Mouse (Mus musculus) lung, postnatal 0 days (tissue): ENCODE measurements around the gene Tepsin. TPM values are rescaled to one million over a fixed set of nuclear protein-coding genes. Genes with fewer than 3 reads are reported as not detected.

ENCODE experiments used
- ATAC-seq: fragments of 200-750 bp; cut with Nextera tagmentation; 2 replicates; pipeline ENCODE4 v1.8.0; 2017; ENCODE audit warnings: moderate library complexity
- DNase-seq: peaks from one replicate; pipeline ENCODE4 v3.0.0-alpha.2; 2016; ENCODE audit warnings: low spot score
- H3K27ac ChIP-seq: fragments of 300-500 bp; sonication (generic); 2 replicates; pipeline ENCODE4 v1.5.1; 2014; ENCODE audit warnings: antibody characterized with exemption, mild to moderate bottlenecking, low read length, mixed read lengths
- H3K27me3 ChIP-seq: fragments of 300-500 bp; sonication (generic); replicated peaks from 2 replicates; pipeline ENCODE4 v1.6.1; 2014; ENCODE audit warnings: low read length, mixed read lengths; ENCODE audit not compliant: insufficient read depth
- H3K36me3 ChIP-seq: fragments of 300-500 bp; sonication (generic); 2 replicates; pipeline ENCODE4 v1.6.1; 2014; ENCODE audit warnings: low read length, mixed read lengths; ENCODE audit not compliant: insufficient read depth
- H3K4me1 ChIP-seq: fragments of 300-500 bp; sonication (generic); 2 replicates; pipeline ENCODE4 v1.6.1; 2014; ENCODE audit warnings: antibody characterized with exemption, low read depth, low read length, mixed read lengths; ENCODE audit not compliant: insufficient read depth
- H3K4me2 ChIP-seq: fragments of 300-500 bp; sonication (generic); replicated peaks from 2 replicates; pipeline ENCODE4 v1.6.1; 2014; ENCODE audit warnings: low read depth, mild to moderate bottlenecking, low read length, moderate library complexity, mixed read lengths
- H3K4me3 ChIP-seq: fragments of 300-500 bp; sonication (generic); 2 replicates; pipeline ENCODE4 v1.5.1; 2014; ENCODE audit warnings: low read depth, low read length
- H3K9ac ChIP-seq: fragments of 300-500 bp; sonication (generic); replicated peaks from 2 replicates; pipeline ENCODE4 v1.6.1; 2014; ENCODE audit warnings: low read depth, mild to moderate bottlenecking
- H3K9me3 ChIP-seq: fragments of 300-500 bp; sonication (generic); 2 replicates; pipeline ENCODE4 v1.6.1; 2016; ENCODE audit warnings: low read length, mixed read lengths
- CTCF ChIP-seq: IDR thresholded peaks from 2 replicates; pipeline ENCODE4 v1.5.1; 2016; ENCODE audit warnings: antibody characterized with exemption, mild to moderate bottlenecking
- EP300 ChIP-seq: IDR thresholded peaks from 2 replicates; pipeline ENCODE4 v1.6.1; 2016; ENCODE audit warnings: antibody characterized with exemption, mild to moderate bottlenecking, control low read depth
- WGBS: fragments of 180-500 bp; shearing (Covaris S2); extraction: QIAGEN DNeasy Blood & Tissue Kit; methylation state at CpG from one replicate; pipeline ENCODE4 v1.1.7; 2014; 5-methylcytosine and 5-hydroxymethylcytosine counted together
- polyA plus RNA-seq: library from polyadenylated mRNA; unstranded; fragments of >200 nt; fragmentation: Nextera tagmentation; extraction: Ambion mirVana; gene quantifications from 2 replicates; pipeline ENCODE4 v1.2.1, GENCODE M21; 2015

The Tepsin gene
- polyA plus RNA-seq, 1 experiment from 2014 or later: 8.2 TPM

DNA sequence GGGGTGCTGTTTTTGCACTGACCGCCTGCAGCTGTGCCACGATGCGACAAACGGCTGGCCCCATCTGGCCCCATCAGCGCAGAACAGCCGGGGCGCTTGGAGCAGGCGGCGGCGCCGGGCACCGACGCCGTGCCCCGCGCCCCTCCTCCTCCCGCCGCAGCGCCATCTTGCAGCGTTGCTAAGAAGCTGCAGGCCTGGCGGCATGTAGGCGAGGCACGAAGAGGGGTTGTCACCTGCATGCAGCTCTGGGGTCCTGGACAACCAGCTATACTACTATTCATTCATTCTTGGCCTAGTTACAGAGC lies 50.3 kb downstream of the Tepsin start:
- Histone ChIP-seq H3K9ac (no peak overlapping the region; the same call in 1 of the 2 replicates), H3K27ac (no peak overlapping the region), H3K36me3 (no peaks in the 10 kb centered on the region), H3K4me3 (no peak overlapping the region), H3K27me3 (peaks cover 22% of the 10 kb centered on the region), H3K9me3 (no peaks in the 10 kb centered on the region), H3K4me1 (peaks cover 8% of the 10 kb centered on the region; the same call in 1 of the 2 replicates), H3K4me2 (no peak overlapping the region)
- DNase-seq: peak; percentile 11
- no peak for ATAC-seq
- TF ChIP-seq EP300 (no peak), CTCF (peak; percentile 41)
- WGBS: 17% methylated on average over 23 of the region's 23 CpGs

DNA sequence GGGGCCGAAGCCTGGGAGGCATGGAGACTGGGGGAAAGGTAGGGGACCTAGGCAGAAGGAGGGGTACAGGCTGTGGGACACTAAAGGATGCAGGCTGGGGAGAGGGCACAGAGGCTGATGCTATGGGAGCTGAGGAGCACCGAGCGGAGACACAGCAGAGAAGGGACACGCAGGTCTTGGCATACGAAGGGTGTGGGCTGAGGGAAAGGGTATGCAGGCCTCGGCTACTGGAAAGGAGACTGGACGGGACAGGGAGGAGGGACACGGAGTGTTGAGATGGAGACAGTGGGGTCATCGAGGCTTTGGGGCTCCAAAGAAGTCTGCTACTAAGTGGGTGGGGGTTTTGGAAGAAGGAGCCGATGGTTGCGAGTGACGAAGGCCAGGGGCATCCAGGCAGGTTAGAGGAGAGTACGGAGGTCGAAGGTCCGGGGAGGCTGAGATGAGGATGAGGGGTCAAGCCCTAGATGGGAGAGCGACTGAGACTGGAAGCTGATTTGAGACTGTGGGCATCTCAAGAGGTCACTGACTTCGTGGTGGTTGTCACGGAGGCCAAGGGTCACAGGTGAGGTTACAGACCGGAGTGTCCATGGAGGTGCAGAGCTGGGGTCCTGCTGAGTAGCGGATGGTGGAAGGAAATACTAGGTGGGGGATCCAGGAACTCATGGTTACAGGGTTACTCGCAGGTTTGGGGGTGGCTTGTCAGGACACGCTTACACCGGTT lies 50.8 kb downstream of the Tepsin start:
- H3K27ac ChIP-seq: no peak overlapping the region
- WGBS: 18% methylated on average over 23 of the region's 23 CpGs
- H3K9me3 ChIP-seq: no peaks in the 10 kb centered on the region
- peaks cover 22% of the 10 kb centered on the region for H3K27me3 ChIP-seq
- no peak for DNase-seq
- 0 out of 2 replicates have a peak overlapping the region, but pooled peaks have one; percentile 44 for H3K4me3 ChIP-seq
- peak overlapping the region; percentile 85 for H3K4me2 ChIP-seq
- H3K36me3 ChIP-seq: no peaks in the 10 kb centered on the region
- no peak for ATAC-seq
- H3K4me1 ChIP-seq: peaks cover 8% of the 10 kb centered on the region; the same call in 1 of the 2 replicates
- no peak overlapping the region; the same call in 1 of the 2 replicates for H3K9ac ChIP-seq
- no peak for TF ChIP-seq EP300
- no peak for TF ChIP-seq CTCF

DNA sequence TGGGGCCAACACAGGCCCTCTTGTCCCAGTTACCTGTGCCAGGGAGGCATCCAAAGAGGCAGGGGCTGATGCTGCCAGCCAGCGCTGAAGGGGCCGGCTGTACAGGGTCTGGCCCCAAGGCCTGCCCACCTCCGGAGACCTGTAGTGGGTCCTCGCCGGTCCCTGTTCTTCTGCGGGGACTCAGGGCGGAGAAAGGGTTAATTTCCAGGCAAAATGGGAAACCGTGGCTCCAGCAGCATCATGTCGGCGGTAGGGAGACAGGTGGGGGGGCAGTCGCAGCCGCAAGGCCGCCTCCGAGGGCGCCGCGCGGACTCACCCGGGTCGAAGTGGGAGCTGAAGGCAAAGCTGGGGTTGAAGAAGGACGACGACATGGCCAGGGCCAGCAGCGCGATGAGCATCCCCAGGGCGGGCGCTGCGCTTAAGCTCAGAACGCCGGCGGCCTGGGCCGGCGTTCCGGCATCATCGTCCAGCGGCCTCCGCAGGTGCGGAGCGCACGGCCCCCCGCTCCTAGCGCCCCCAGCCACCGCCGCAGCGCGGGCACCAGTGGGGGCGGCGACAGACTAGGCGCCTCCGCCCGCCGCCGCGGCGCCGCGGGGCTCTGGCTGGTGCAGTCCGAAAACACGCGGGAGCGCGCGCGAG lies 51.9 kb downstream of the Tepsin start, which contains the start of gene Aatk:
Gene Aatk, minus strand, starts transcription at position 615 of the 639 bp plus-strand sequence.
- peak within 1 kb of the TSS; percentile 85 for H3K4me2 ChIP-seq
- peaks cover 22% of the 10 kb centered on the region for H3K27me3 ChIP-seq
- H3K9me3 ChIP-seq: no peaks in the 10 kb centered on the region
- H3K9ac ChIP-seq: peak within 1 kb of the TSS; percentile 8; the same call in 1 of the 2 replicates
- ATAC-seq (no peak), DNase-seq (no peak)
- TF ChIP-seq CTCF (no peak), EP300 (no peak)
- 6% methylated on average over 26 of the region's 63 CpGs for WGBS
- H3K27ac ChIP-seq: no peak within 1 kb of the TSS
- peaks cover 8% of the 10 kb centered on the region; the same call in 1 of the 2 replicates for H3K4me1 ChIP-seq
- peak within 1 kb of the TSS; percentile 44 for H3K4me3 ChIP-seq
- no peaks in the 10 kb centered on the region for H3K36me3 ChIP-seq

- Histone ChIP-seq H3K27ac (no peak overlapping the region), H3K9ac (peak overlapping the region; percentile 8; the same call in 1 of the 2 replicates)
Observed at GRCm38 (mm10) chr11:120045839-120046552, 52.5 kb downstream of the Tepsin start.

DNA sequence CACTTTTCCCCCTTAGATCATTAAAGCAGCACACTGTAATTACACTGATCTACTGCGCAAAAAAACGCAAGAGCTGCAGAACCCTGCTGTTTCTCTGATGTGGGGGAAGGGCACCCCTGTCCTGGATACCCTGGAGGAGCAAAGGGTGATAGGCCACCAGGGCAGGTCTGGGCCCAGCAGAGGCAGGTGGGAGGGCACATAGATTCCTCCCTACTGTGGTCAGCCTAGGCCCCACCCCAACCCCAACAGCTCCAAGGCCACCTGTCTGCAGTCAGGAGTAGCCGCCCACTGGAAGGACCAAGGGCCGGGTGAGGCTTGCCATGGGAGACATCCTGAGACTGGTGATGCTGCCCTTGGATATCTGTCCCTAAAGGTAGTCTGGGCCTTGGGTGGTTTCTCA lies 53.2 kb downstream of the Tepsin start:
- no peaks in the 10 kb centered on the region for H3K9me3 ChIP-seq
- H3K27ac ChIP-seq: no peak overlapping the region
- H3K4me1 ChIP-seq: peaks cover 13% of the 10 kb centered on the region; the same call in 1 of the 2 replicates
- no peak for DNase-seq
- TF ChIP-seq CTCF (no peak), EP300 (no peak)
- no peak overlapping the region for H3K9ac ChIP-seq
- peaks cover 22% of the 10 kb centered on the region for H3K27me3 ChIP-seq
- no peak for ATAC-seq
- no peaks in the 10 kb centered on the region for H3K36me3 ChIP-seq
- 73% methylated on average over 4 of the region's 4 CpGs for WGBS
- no peak overlapping the region for H3K4me3 ChIP-seq
- no peak overlapping the region for H3K4me2 ChIP-seq

More at GRCm38 (mm10) chr11:120045839-120046552, 52.5 kb downstream of the Tepsin start:
- peaks cover 22% of the 10 kb centered on the region for H3K27me3 ChIP-seq
- H3K36me3 ChIP-seq: no peaks in the 10 kb centered on the region
- no peaks in the 10 kb centered on the region for H3K9me3 ChIP-seq
- H3K4me3 ChIP-seq: peak overlapping the region; percentile 44
- ATAC-seq (no peak), DNase-seq (no peak)
- peak overlapping the region; percentile 85 for H3K4me2 ChIP-seq
- 42% methylated on average over 11 of the region's 11 CpGs for WGBS
- H3K4me1 ChIP-seq: peaks cover 8% of the 10 kb centered on the region; the same call in 1 of the 2 replicates
- TF ChIP-seq EP300 (no peak), CTCF (no peak)
